Mouse (Mus musculus) forebrain, embryonic 14.5 days (tissue): ENCODE measurements around the gene Ninj2. TPM values are rescaled to one million over a fixed set of nuclear protein-coding genes. Genes with fewer than 3 reads are reported as not detected.

Experiments
- ATAC-seq: fragments of 200-750 bp; cut with Nextera tagmentation; 2 replicates; pipeline ENCODE4 v1.8.0; 2017; ENCODE audit warnings: mild to moderate bottlenecking, moderate library complexity
- DNase-seq: peaks from one replicate; pipeline ENCODE4 v3.0.0-alpha.2; 2015; ENCODE audit warnings: low spot score
- H3K27ac ChIP-seq: fragments of 300-500 bp; sonication (generic); 2 replicates; pipeline ENCODE4 v1.5.1; 2014; ENCODE audit warnings: low read depth, mild to moderate bottlenecking, control low read depth, low read length, moderate library complexity
- H3K27me3 ChIP-seq: fragments of 300-500 bp; sonication (generic); replicated peaks from 2 replicates; pipeline ENCODE4 v1.6.1; 2014; ENCODE audit warnings: low read length, control low read depth, mixed read lengths; ENCODE audit not compliant: control insufficient read depth, insufficient read depth
- H3K36me3 ChIP-seq: fragments of 300-500 bp; sonication (generic); 2 replicates; pipeline ENCODE4 v1.6.1; 2014; ENCODE audit warnings: low read length, control low read depth; ENCODE audit not compliant: control insufficient read depth, insufficient read depth
- H3K4me1 ChIP-seq: fragments of 300-500 bp; sonication (generic); 2 replicates; pipeline ENCODE4 v1.6.1; 2014; ENCODE audit warnings: antibody characterized with exemption, low read length, control low read depth; ENCODE audit not compliant: control insufficient read depth, insufficient read depth
- H3K4me2 ChIP-seq: fragments of 300-500 bp; sonication (generic); 2 replicates; pipeline ENCODE4 v1.6.1; 2014; ENCODE audit warnings: mild to moderate bottlenecking, control low read depth, low read length
- H3K4me3 ChIP-seq: fragments of 300-500 bp; sonication (generic); 2 replicates; pipeline ENCODE4 v1.5.1; 2014; ENCODE audit warnings: low read depth, low read length, control low read depth
- H3K9ac ChIP-seq: fragments of 300-500 bp; sonication (generic); 2 replicates; pipeline ENCODE4 v1.6.1; 2014; ENCODE audit warnings: mild to moderate bottlenecking, low read length, control low read depth, moderate library complexity
- H3K9me3 ChIP-seq: fragments of 300-500 bp; sonication (generic); replicated peaks from 2 replicates; pipeline ENCODE4 v1.6.1; 2016; ENCODE audit warnings: low read length, control low read depth, mixed read lengths; ENCODE audit not compliant: control insufficient read depth
- WGBS: fragments of 180-500 bp; shearing (Covaris S2); extraction: QIAGEN DNeasy Blood & Tissue Kit; methylation state at CpG from one replicate; pipeline ENCODE4 v1.1.7; 2014; 5-methylcytosine and 5-hydroxymethylcytosine counted together
- polyA plus RNA-seq: library from polyadenylated mRNA; unstranded; fragments of >200 nt; fragmentation: Nextera tagmentation; extraction: Ambion mirVana; gene quantifications from 2 replicates; pipeline ENCODE4 v1.2.1, GENCODE M21; 2014

The Ninj2 gene
- polyA plus RNA-seq, 1 experiment from 2014 or later: not detected

GRCm38 (mm10) chr6:120185756-120186155 lies 92.6 kb downstream of the Ninj2 start:
- no peak overlapping the region for H3K4me3 ChIP-seq
- no peaks in the 10 kb centered on the region for H3K36me3 ChIP-seq
- ATAC-seq (no peak), DNase-seq (no peak)
- H3K27me3 ChIP-seq: no peaks in the 10 kb centered on the region
- no peak overlapping the region for H3K27ac ChIP-seq
- no peaks in the 10 kb centered on the region for H3K9me3 ChIP-seq
- no peak overlapping the region for H3K4me2 ChIP-seq
- H3K9ac ChIP-seq: no peak overlapping the region
- peaks cover 9% of the 10 kb centered on the region; the same call in 1 of the 2 replicates for H3K4me1 ChIP-seq
- WGBS: 51% methylated on average over 7 of the region's 7 CpGs

- H3K9me3 ChIP-seq: no peaks in the 10 kb centered on the region
- no peak overlapping the region for H3K4me2 ChIP-seq
- ATAC-seq (no peak), DNase-seq (no peak)
- H3K4me3 ChIP-seq: no peak overlapping the region
- peaks cover 9% of the 10 kb centered on the region; the same call in 1 of the 2 replicates for H3K4me1 ChIP-seq
- no peak overlapping the region for H3K27ac ChIP-seq
- no peaks in the 10 kb centered on the region for H3K27me3 ChIP-seq
- no peaks in the 10 kb centered on the region for H3K36me3 ChIP-seq
- WGBS: 62% methylated on average over 3 of the region's 3 CpGs
- H3K9ac ChIP-seq: no peak overlapping the region
Observed at GRCm38 (mm10) chr6:120186594-120186993, 93.4 kb downstream of the Ninj2 start.

GRCm38 (mm10) chr6:120187587-120188176 lies 94.5 kb downstream of the Ninj2 start:
- H3K4me1 ChIP-seq: peaks cover 13% of the 10 kb centered on the region
- no peaks in the 10 kb centered on the region for H3K9me3 ChIP-seq
- no peak overlapping the region for H3K4me3 ChIP-seq
- no peaks in the 10 kb centered on the region for H3K36me3 ChIP-seq
- ATAC-seq: no peak
- no peak overlapping the region for H3K27ac ChIP-seq
- 0 out of 2 replicates have a peak overlapping the region, but pooled peaks have one; percentile 9 for H3K4me2 ChIP-seq
- H3K9ac ChIP-seq: no peak overlapping the region
- no peaks in the 10 kb centered on the region for H3K27me3 ChIP-seq
- WGBS: 22% methylated on average over 18 of the region's 18 CpGs
- no peak for DNase-seq

GRCm38 (mm10) chr6:120188376-120189235 lies 95.5 kb downstream of the Ninj2 start:
- no peaks in the 10 kb centered on the region for H3K36me3 ChIP-seq
- H3K4me3 ChIP-seq: peak overlapping the region; percentile 9; the same call in 1 of the 2 replicates
- no peak overlapping the region for H3K27ac ChIP-seq
- peak overlapping the region; percentile 26; the same call in 1 of the 2 replicates for H3K9ac ChIP-seq
- H3K4me2 ChIP-seq: peak overlapping the region; percentile 31
- no peaks in the 10 kb centered on the region for H3K9me3 ChIP-seq
- peak; percentile 45; the same call in 1 of the 2 replicates for ATAC-seq
- H3K4me1 ChIP-seq: peaks cover 13% of the 10 kb centered on the region
- 15% methylated on average over 24 of the region's 24 CpGs for WGBS
- H3K27me3 ChIP-seq: no peaks in the 10 kb centered on the region
- DNase-seq: peak; percentile 37

- H3K27me3 ChIP-seq: no peaks in the 10 kb centered on the region
- no peaks in the 10 kb centered on the region for H3K36me3 ChIP-seq
- no peak overlapping the region for H3K27ac ChIP-seq
- DNase-seq (no peak), ATAC-seq (no peak)
- peaks cover 13% of the 10 kb centered on the region for H3K4me1 ChIP-seq
- no peak overlapping the region for H3K4me3 ChIP-seq
- 82% methylated on average over 5 of the region's 5 CpGs for WGBS
- H3K4me2 ChIP-seq: no peak overlapping the region
- H3K9ac ChIP-seq: no peak overlapping the region
- H3K9me3 ChIP-seq: no peaks in the 10 kb centered on the region
Observed at GRCm38 (mm10) chr6:120189287-120189686, 96.1 kb downstream of the Ninj2 start.

GRCm38 (mm10) chr6:120190365-120190764 lies 97.2 kb downstream of the Ninj2 start:
- no peak for ATAC-seq
- Histone ChIP-seq H3K36me3 (no peaks in the 10 kb centered on the region), H3K27ac (no peak overlapping the region), H3K4me1 (peaks cover 13% of the 10 kb centered on the region), H3K27me3 (no peaks in the 10 kb centered on the region), H3K9ac (no peak overlapping the region), H3K4me3 (no peak overlapping the region), H3K4me2 (no peak overlapping the region), H3K9me3 (no peaks in the 10 kb centered on the region)
- DNase-seq: no peak
- WGBS: 94% methylated on average over 4 of the region's 4 CpGs

- ATAC-seq (no peak), DNase-seq (no peak)
- H3K4me2 ChIP-seq: no peak overlapping the region
- H3K27me3 ChIP-seq: no peaks in the 10 kb centered on the region; the same call in 1 of the 2 replicates
- H3K27ac ChIP-seq: no peak overlapping the region
- H3K9ac ChIP-seq: no peak overlapping the region
- H3K9me3 ChIP-seq: no peaks in the 10 kb centered on the region
- 82% methylated on average over 4 of the region's 4 CpGs for WGBS
- peaks cover 13% of the 10 kb centered on the region for H3K4me1 ChIP-seq
- no peaks in the 10 kb centered on the region for H3K36me3 ChIP-seq
- H3K4me3 ChIP-seq: no peak overlapping the region
Observed at GRCm38 (mm10) chr6:120190912-120191311, 97.8 kb downstream of the Ninj2 start.

- H3K27me3 ChIP-seq: no peaks in the 10 kb centered on the region; the same call in 1 of the 2 replicates
- H3K4me1 ChIP-seq: peaks cover 13% of the 10 kb centered on the region
- H3K27ac ChIP-seq: no peak overlapping the region
- H3K4me2 ChIP-seq: no peak overlapping the region
- ATAC-seq: no peak
- DNase-seq: no peak
- no peaks in the 10 kb centered on the region for H3K36me3 ChIP-seq
- 46% methylated on average over 7 of the region's 7 CpGs for WGBS
- no peak overlapping the region for H3K9ac ChIP-seq
- H3K4me3 ChIP-seq: no peak overlapping the region
- no peaks in the 10 kb centered on the region for H3K9me3 ChIP-seq
Observed at GRCm38 (mm10) chr6:120191396-120192170, 98.4 kb downstream of the Ninj2 start.
